Mouse (Mus musculus) lung, postnatal 36 days (tissue): ENCODE data around the gene Vgll4.

ENCODE experiments used
- DNase-seq: peaks from one replicate; pipeline ENCODE4 v3.0.0; 2022; ENCODE audit warnings: mixed read lengths

Vgll4 gene

DNA sequence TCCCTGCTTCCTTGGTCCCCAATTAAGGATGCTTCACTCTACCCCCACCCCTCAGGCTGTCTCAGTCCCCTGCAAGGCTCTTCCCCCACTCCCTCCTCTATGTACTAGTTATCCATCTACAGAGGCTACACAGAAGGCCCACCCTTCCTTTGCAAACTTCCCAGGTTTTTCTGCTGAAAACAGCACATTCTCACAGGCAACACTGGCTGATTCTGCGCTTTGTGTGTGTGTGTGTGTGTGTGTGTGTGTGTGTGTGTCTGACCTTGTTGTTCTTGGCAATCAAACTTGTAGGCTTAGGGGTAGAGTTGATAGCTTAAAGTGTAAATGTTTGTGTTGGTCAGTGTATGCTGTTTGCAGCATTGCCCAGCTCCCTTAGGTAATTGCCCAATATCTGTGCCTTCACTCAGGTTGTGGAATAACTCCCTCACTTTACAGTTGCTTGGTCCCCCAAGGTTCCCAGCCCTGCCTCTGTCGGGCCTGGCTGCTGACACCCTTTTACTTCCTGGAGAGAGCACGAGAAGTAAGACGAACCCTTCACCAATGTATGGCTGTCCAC lies 135.9 kb downstream of the Vgll4 start:
- DNase-seq: no peak

DNA sequence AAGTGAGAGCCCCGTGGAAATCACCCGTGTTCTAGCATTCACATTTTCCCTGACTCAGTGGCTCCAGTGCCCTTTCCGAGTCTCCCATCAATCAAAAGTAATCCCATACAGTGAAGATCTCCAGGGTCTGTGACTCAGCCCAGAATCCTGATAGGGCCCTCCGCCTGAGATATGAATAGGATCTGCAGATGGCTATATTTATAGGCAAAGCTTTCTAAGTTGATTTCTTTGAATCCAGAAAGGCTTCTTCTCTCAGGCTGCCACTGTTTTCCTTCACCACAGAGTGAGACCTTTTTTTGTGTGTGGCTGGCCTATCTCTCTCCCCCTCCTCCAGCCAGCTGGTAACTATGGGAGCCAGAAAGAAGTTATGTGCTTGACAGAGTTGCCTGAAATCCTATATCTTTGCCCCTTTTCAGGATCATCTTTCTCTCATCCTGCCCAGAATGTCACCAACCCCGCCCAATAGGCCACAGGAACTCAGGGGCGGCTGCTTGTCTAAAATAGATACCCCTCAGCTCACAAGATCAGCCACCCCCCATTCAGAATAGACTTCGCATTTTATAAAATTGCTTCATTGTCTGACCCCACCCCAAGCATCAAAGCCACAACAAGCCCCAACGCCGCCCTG lies 136.6 kb downstream of the Vgll4 start:
- no peak for DNase-seq

DNA sequence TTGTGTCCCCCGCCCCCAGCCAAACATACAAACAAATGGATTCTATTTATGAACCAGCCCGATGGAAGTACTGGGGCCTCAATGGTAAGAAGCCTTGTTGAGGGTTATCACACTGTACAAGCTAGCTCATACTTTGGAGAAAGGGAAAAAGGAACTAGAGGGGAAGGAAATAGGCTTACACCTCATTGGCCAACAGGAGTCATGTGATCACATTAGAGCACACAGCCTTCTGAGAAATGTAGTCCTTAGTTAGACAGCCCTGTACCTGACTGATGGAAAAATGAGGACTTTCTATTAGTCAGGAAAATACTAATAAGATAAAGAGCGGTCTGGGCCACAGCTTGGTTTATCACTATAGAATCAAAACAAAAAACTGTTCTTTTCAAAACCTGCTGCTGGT lies 138.0 kb downstream of the Vgll4 start:
- peak; percentile 30 for DNase-seq

DNA sequence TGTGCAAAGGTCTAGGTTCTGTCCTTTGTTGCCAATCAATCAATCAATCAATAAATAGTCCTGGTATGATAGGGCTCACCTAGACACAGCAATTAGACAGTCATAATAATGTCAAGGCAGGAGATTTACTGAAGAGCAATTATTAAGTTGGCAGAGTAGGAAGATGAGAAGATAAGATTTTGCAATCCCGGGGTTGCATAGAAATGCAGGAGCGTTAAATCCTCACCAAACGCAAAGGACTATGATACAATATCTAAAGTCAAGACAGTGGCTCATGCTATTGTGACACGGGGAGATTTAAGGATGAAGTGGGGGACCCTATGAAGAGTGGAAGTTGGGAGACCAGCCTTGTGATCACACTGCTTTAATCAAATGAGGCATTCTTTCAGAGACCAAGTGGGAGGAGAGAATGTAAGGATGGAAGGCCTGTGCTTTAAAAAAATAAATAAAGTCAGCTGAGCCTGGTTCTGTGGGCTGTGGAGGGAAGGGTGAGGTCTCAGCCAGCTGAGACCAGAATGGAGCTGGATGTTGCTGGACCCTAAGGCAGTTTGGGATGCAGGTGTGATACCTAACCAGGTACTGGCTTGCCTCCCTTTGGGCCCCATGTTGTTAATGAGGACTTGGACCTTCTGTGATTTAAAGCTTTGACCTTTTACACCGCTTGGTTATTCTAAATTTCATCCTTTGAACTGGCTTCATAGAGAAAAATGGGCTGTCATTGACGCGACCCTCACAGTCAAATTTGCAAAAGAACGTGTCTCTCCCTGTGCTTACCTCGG lies 139.9 kb downstream of the Vgll4 start:
- no peak for DNase-seq

DNA sequence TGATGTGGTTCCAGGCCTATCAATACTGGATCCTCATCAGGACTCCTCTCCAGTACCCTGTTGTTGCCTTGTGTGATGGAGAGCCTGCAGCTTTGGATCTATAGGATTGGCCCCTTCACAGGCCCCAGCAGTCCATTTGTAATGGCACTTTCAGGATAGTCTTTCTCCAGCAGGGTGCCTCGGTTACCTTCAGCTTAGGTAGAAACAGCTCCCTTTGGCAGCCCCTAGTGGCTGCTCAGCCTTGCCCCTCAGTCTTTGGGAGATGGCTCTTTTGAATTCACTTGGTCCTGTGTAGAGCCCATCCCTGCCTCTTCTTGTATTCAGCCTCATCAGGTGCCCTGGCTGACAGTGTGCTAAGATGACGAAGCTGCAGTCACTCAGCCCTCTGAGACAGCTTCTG lies 142.9 kb downstream of the Vgll4 start:
- no peak for DNase-seq

DNA sequence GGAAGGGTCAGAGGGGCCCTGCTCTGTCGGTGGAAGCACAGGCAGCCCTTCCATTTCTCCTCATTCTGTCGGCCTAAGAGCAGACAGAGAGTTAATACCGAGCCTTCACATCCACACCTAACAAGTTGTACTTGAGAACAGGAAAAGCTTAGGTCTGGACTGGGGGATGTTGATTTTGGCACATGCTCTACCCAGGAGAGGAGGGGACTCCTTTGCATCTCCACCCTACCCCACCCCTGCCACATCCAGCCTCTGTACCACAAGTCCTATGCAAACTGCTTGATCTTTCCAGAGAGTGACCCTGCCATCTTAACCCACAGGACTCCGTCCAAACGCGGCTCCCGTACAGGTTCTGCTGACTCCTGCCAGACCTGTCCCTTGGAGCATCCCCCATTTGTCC lies 148.1 kb downstream of the Vgll4 start:
- peak; percentile 52 for DNase-seq

DNA sequence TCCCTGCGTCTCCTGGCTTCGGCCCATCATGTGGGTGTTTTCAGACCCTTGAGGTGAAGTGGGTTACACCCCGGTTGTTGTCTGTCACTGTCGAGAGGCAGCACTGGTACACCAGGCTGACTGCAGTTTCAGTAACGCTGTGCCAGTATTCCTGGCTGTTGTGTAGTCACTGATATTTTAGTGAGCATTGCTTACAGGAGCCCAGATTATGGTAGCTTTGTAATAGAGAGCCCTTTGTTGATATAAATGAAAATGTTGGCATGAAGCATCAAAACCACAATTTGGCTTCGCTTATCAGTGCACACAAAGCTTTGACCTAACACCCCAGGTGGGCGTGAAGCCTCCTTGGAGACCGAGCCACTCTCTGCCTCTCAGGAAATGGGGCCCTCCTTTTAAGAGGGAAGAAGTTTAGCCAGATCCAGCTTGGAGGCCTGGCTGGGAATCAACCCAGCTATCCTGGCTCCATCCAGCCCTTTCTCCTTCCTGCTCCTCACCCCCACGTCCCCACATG lies 149.8 kb downstream of the Vgll4 start:
- DNase-seq: peak; percentile 74

- DNase-seq: peak; percentile 60
Measured at GRCm38 (mm10) chr6:114818471-114818870, 151.3 kb downstream of the Vgll4 start.

- DNase-seq: peak; percentile 24
Measured at GRCm38 (mm10) chr6:114817948-114818347, 151.8 kb downstream of the Vgll4 start.

- DNase-seq: peak; percentile 30
Measured at GRCm38 (mm10) chr6:114814882-114815650, 154.7 kb downstream of the Vgll4 start.

GRCm38 (mm10) chr6:114814199-114814881 lies 155.5 kb downstream of the Vgll4 start:
- no peak for DNase-seq

DNA sequence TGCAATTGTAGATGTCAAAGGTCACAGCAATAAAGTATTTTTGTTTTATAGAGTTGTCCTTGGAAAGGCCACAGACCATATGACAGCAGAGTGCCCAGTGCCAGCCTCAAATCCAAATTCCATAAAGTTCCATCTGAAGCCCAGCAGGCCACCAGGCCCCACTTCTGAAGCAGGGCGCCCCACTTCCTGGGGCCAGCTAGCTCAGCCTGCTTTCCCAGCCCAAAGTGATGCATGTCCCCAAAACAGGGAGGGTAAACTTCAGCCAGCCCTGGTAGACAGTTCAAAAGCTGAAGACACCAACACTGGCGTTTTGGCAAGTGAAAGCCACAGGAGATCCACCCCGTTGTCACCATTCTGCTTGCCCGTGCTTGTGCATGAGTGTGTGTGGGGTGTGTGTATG lies 157.0 kb downstream of the Vgll4 start:
- DNase-seq: no peak

- DNase-seq: peak; percentile 66
Measured at GRCm38 (mm10) chr6:114812322-114812721, 157.5 kb downstream of the Vgll4 start.
